Mouse (Mus musculus): ENCODE data around the gene Lrfn1. TPM values are rescaled to one million over a fixed set of nuclear protein-coding genes. Genes with fewer than 3 reads are reported as not detected.

The Lrfn1 gene
- polyA plus RNA-seq, 2 experiments: 0.41 TPM; not detected in 1

DNA sequence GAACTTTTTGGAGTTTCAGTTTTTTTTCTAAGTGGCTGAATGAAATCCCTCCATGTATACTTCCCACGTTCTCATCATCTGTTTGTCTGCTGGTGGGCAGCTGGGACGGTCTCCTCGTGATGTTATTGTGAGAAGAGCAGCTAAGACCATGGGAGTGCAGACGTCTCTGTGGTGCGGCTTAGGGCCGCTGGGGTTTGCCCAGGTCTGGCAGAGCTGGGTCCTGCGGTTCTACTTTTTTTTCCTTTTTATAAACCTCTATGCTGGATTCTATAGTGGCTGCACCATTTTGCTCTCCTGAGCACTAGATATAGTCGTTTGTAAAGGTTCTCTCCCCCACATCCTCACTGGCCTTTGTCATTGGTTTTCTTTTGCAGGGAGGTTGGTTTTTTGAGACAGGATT, 59.7 kb downstream of the Lrfn1 start:
- 55% methylated on average over 8 of the region's 8 CpGs for WGBS (ENCODE audit: insufficient replicate concordance)
- no peak overlapping the region for H3K27ac ChIP-seq
- H3K9me3 ChIP-seq (ENCODE audit: control insufficient read depth, low read length): no peaks in the 10 kb centered on the region
- DNase-seq (ENCODE audit: low read depth in 3 of 3, low spot score in 3 of 3) (no peak), ATAC-seq (ENCODE audit: insufficient read depth) (no peak)
- no peaks in the 10 kb centered on the region for H3K36me3 ChIP-seq (replicated peaks; ENCODE audit: control insufficient read depth, insufficient read depth, low read depth)
- H3K4me1 ChIP-seq (replicated peaks; ENCODE audit: control insufficient read depth in 2 of 2, insufficient read depth in 2 of 2, low read length in 1 of 2): no peaks in the 10 kb centered on the region
- TF ChIP-seq EP300 (IDR thresholded peaks at IDR 0.05; ENCODE audit: low read depth) (no peak), CTCF (IDR thresholded peaks at IDR 0.05; ENCODE audit: low read depth) (no peak)
- no peak overlapping the region for H3K4me3 ChIP-seq (ENCODE audit: insufficient read depth in 1 of 2, low read depth in 2 of 2, low read length in 2 of 2)
- no peak overlapping the region for H3K9ac ChIP-seq (replicated peaks)
- no peaks in the 10 kb centered on the region for H3K27me3 ChIP-seq (ENCODE audit: control insufficient read depth, insufficient read depth, low read length)
- no peak overlapping the region for H3K4me2 ChIP-seq (ENCODE audit: low read depth)

Other genes with a start within 250 kb of the Lrfn1 start
- gene Eid2, start 184.1 kb upstream of the Lrfn1 start, polyA plus RNA-seq (2012; rRNA removed): 1.3 and 2.3 TPM in 2 replicates
- 0.38 and 1.1 TPM in 2 replicates for gene Eid2, start 184.1 kb upstream of the Lrfn1 start, polyA plus RNA-seq (2014; fragmentation: Nextera tagmentation; extraction: Ambion mirVana)
- 1.5 and 1.7 TPM in 2 replicates for gene Eid2b, start 174.2 kb upstream of the Lrfn1 start, polyA plus RNA-seq (2012; rRNA removed)
- gene Eid2b, start 174.2 kb upstream of the Lrfn1 start, polyA plus RNA-seq (2014; fragmentation: Nextera tagmentation; extraction: Ambion mirVana): 1.4 and 2.1 TPM in 2 replicates
- not detected in 2 replicates for gene Selenov, start 160.8 kb upstream of the Lrfn1 start, polyA plus RNA-seq (2012; rRNA removed)
- not detected in 2 replicates for gene Selenov, start 160.8 kb upstream of the Lrfn1 start, polyA plus RNA-seq (2014; fragmentation: Nextera tagmentation; extraction: Ambion mirVana)
- 0.03 and 0.04 TPM in 2 replicates for gene Dll3, start 149.7 kb upstream of the Lrfn1 start, polyA plus RNA-seq (2012; rRNA removed)
- gene Dll3, start 149.7 kb upstream of the Lrfn1 start, polyA plus RNA-seq (2014; fragmentation: Nextera tagmentation; extraction: Ambion mirVana): not detected in 2 replicates
- gene Timm50, start 139.9 kb upstream of the Lrfn1 start, polyA plus RNA-seq (2012; rRNA removed): 45.4 and 52.3 TPM in 2 replicates
- 91.1 and 95.2 TPM in 2 replicates for gene Timm50, start 139.9 kb upstream of the Lrfn1 start, polyA plus RNA-seq (2014; fragmentation: Nextera tagmentation; extraction: Ambion mirVana)
- gene Supt5, start 113.2 kb upstream of the Lrfn1 start, polyA plus RNA-seq (2012; rRNA removed): 29.4 and 29.6 TPM in 2 replicates
- gene Supt5, start 113.2 kb upstream of the Lrfn1 start, polyA plus RNA-seq (2014; fragmentation: Nextera tagmentation; extraction: Ambion mirVana): 21.7 and 26.2 TPM in 2 replicates
- gene Rps16, start 101.3 kb upstream of the Lrfn1 start, polyA plus RNA-seq (2012; rRNA removed): 512 and 1,209 TPM in 2 replicates
- gene Rps16, start 101.3 kb upstream of the Lrfn1 start, polyA plus RNA-seq (2014; fragmentation: Nextera tagmentation; extraction: Ambion mirVana): 874 and 900 TPM in 2 replicates
- gene Plekhg2, start 79.4 kb upstream of the Lrfn1 start, polyA plus RNA-seq (2012; rRNA removed): 3.2 and 3.3 TPM in 2 replicates
- 2.7 and 3.4 TPM in 2 replicates for gene Plekhg2, start 79.4 kb upstream of the Lrfn1 start, polyA plus RNA-seq (2014; fragmentation: Nextera tagmentation; extraction: Ambion mirVana)
- 3.9 and 5.1 TPM in 2 replicates for gene Zfp36, start 71.7 kb upstream of the Lrfn1 start, polyA plus RNA-seq (2012; rRNA removed)
- 4.6 and 5.0 TPM in 2 replicates for gene Zfp36, start 71.7 kb upstream of the Lrfn1 start, polyA plus RNA-seq (2014; fragmentation: Nextera tagmentation; extraction: Ambion mirVana)
- 21.0 and 22.2 TPM in 2 replicates for gene Med29, start 59.3 kb upstream of the Lrfn1 start, polyA plus RNA-seq (2012; rRNA removed)
- gene Med29, start 59.3 kb upstream of the Lrfn1 start, polyA plus RNA-seq (2014; fragmentation: Nextera tagmentation; extraction: Ambion mirVana): 25.7 and 27.2 TPM in 2 replicates
- 25.2 and 40.4 TPM in 2 replicates for gene Paf1, start 59.0 kb upstream of the Lrfn1 start, polyA plus RNA-seq (2012; rRNA removed)
- gene Paf1, start 59.0 kb upstream of the Lrfn1 start, polyA plus RNA-seq (2014; fragmentation: Nextera tagmentation; extraction: Ambion mirVana): 15.0 and 18.3 TPM in 2 replicates
- gene Gmfg, start 14.5 kb upstream of the Lrfn1 start, polyA plus RNA-seq (2012; rRNA removed): 13.1 and 22.2 TPM in 2 replicates
- 31.4 and 39.3 TPM in 2 replicates for gene Gmfg, start 14.5 kb upstream of the Lrfn1 start, polyA plus RNA-seq (2014; fragmentation: Nextera tagmentation; extraction: Ambion mirVana)
- gene Ifnl2, start 58.5 kb downstream of the Lrfn1 start, polyA plus RNA-seq (2012; rRNA removed): not detected in 2 replicates
- gene Ifnl2, start 58.5 kb downstream of the Lrfn1 start, polyA plus RNA-seq (2014; fragmentation: Nextera tagmentation; extraction: Ambion mirVana): not detected in 2 replicates
- not detected in 2 replicates for gene Ifnl3, start 70.9 kb downstream of the Lrfn1 start, polyA plus RNA-seq (2012; rRNA removed)
- not detected in 2 replicates for gene Ifnl3, start 70.9 kb downstream of the Lrfn1 start, polyA plus RNA-seq (2014; fragmentation: Nextera tagmentation; extraction: Ambion mirVana)
- gene Sycn, start 88.9 kb downstream of the Lrfn1 start, polyA plus RNA-seq (2012; rRNA removed): not detected in 2 replicates
- not detected in 2 replicates for gene Sycn, start 88.9 kb downstream of the Lrfn1 start, polyA plus RNA-seq (2014; fragmentation: Nextera tagmentation; extraction: Ambion mirVana)
- 0.05 TPM in 1 of 2 replicates, not detected in the other for gene Nccrp1, start 95.3 kb downstream of the Lrfn1 start, polyA plus RNA-seq (2012; rRNA removed)
- not detected in 2 replicates for gene Nccrp1, start 95.3 kb downstream of the Lrfn1 start, polyA plus RNA-seq (2014; fragmentation: Nextera tagmentation; extraction: Ambion mirVana)
- 12.0 and 14.2 TPM in 2 replicates for gene Samd4b, start 146.2 kb downstream of the Lrfn1 start, polyA plus RNA-seq (2012; rRNA removed)
- gene Samd4b, start 146.2 kb downstream of the Lrfn1 start, polyA plus RNA-seq (2014; fragmentation: Nextera tagmentation; extraction: Ambion mirVana): 4.5 and 5.9 TPM in 2 replicates
- gene Pak4, start 146.2 kb downstream of the Lrfn1 start, polyA plus RNA-seq (2012; rRNA removed): 11.5 and 12.3 TPM in 2 replicates
- gene Pak4, start 146.2 kb downstream of the Lrfn1 start, polyA plus RNA-seq (2014; fragmentation: Nextera tagmentation; extraction: Ambion mirVana): 8.5 and 8.6 TPM in 2 replicates
- not detected in 2 replicates for gene Acp7, start 179.4 kb downstream of the Lrfn1 start, polyA plus RNA-seq (2012; rRNA removed)
- gene Acp7, start 179.4 kb downstream of the Lrfn1 start, polyA plus RNA-seq (2014; fragmentation: Nextera tagmentation; extraction: Ambion mirVana): not detected in 2 replicates
- gene Fbxo27, start 240.9 kb downstream of the Lrfn1 start, polyA plus RNA-seq (2012; rRNA removed): 0.37 and 0.55 TPM in 2 replicates
- 0.09 and 0.15 TPM in 2 replicates for gene Fbxo27, start 240.9 kb downstream of the Lrfn1 start, polyA plus RNA-seq (2014; fragmentation: Nextera tagmentation; extraction: Ambion mirVana)